10 mouse cellular contexts compared by ENCODE assay signal in genomic region chr2:157873223-157873622, GRCm38 (mm10). TPM values are rescaled to one million over a fixed set of nuclear protein-coding genes. Genes with fewer than 3 reads are reported as not detected.
DNase-seq lines count a peak whose midpoint lies in the region; ATAC-seq and TF ChIP-seq lines count a peak whose summit lies in the region.
"Had no signal": no experiment of that assay in that cellular context is flagged by ENCODE, and none has a peak within 500 bp of the region (broad histone marks: within the 10 kb centered on the region; RNA-seq: fewer than 3 reads in every experiment).

No protein-coding gene starts in this region.

- ATAC-seq in forebrain, embryonic 13.5 days, result peak; percentile 34; the same call in 1 of the 2 replicates
- ATAC-seq in granulocyte monocyte progenitor cell, adult 5-6 weeks (replicated peaks; ENCODE audit: poor library complexity, severe bottlenecking), result no peak
- ATAC-seq in liver, postnatal 0 days, result no peak

- TF ChIP-seq EP300 in liver, postnatal 0 days (IDR thresholded peaks at IDR 0.05; ENCODE audit: low read depth), result no peak

- no peak overlapping the region for H3K27ac ChIP-seq in forebrain, embryonic 13.5 days
- H3K27ac ChIP-seq in forebrain, embryonic 10.5 days, result no peak overlapping the region
- H3K27ac ChIP-seq in liver, postnatal 0 days (ENCODE audit: low read depth), result no peak overlapping the region
- H3K27ac ChIP-seq: liver, embryonic 15.5 days had no signal

- intact Hi-C loops in left cerebral cortex, postnatal 14 days (cut with DNase I), result no loop called here

- H3K4me1 ChIP-seq in forebrain, embryonic 13.5 days, result peaks cover 31% of the 10 kb centered on the region; the same call in 1 of the 2 replicates
- peaks cover 7% of the 10 kb centered on the region; the same call in 1 of the 2 replicates for H3K4me1 ChIP-seq in forebrain, embryonic 10.5 days
- no peaks in the 10 kb centered on the region for H3K4me1 ChIP-seq in liver, postnatal 0 days (ENCODE audit: insufficient read depth)
- H3K4me1 ChIP-seq: liver, embryonic 15.5 days had no signal

- TF ChIP-seq CTCF in liver, postnatal 0 days (IDR thresholded peaks at IDR 0.05; ENCODE audit: low read depth), result no peak

- peaks cover 35% of the 10 kb centered on the region for H3K36me3 ChIP-seq in forebrain, embryonic 13.5 days (ENCODE audit: poor library complexity, severe bottlenecking)
- H3K36me3 ChIP-seq in forebrain, embryonic 10.5 days (replicated peaks), result peaks cover 27% of the 10 kb centered on the region
- H3K36me3 ChIP-seq in liver, postnatal 0 days (replicated peaks; ENCODE audit: insufficient read depth, low read length), result peaks cover 4% of the 10 kb centered on the region; the same call in 1 of the 2 replicates
- H3K36me3 ChIP-seq: liver, embryonic 15.5 days had no signal

- 76% methylated on average over 6 of the region's 6 CpGs for WGBS in forebrain, embryonic 13.5 days
- 84% methylated on average over 6 of the region's 6 CpGs for WGBS in forebrain, embryonic 10.5 days
- WGBS in liver, postnatal 0 days (ENCODE audit: insufficient replicate concordance), result 75% methylated on average over 6 of the region's 6 CpGs

- H3K4me2 ChIP-seq in forebrain, embryonic 13.5 days, result no peak overlapping the region
- no peak overlapping the region for H3K4me2 ChIP-seq in liver, postnatal 0 days (ENCODE audit: low read depth, low read length)
- H3K4me2 ChIP-seq: liver, embryonic 15.5 days had no signal

- H3K27me3 ChIP-seq in forebrain, embryonic 13.5 days, result no peaks in the 10 kb centered on the region
- H3K27me3 ChIP-seq in forebrain, embryonic 10.5 days (ENCODE audit: poor library complexity, severe bottlenecking), result no peaks in the 10 kb centered on the region
- H3K27me3 ChIP-seq in liver, postnatal 0 days (ENCODE audit: insufficient read depth, low read length), result no peaks in the 10 kb centered on the region
- H3K27me3 ChIP-seq: liver, embryonic 15.5 days had no signal

- no peak overlapping the region for H3K4me3 ChIP-seq in forebrain, embryonic 13.5 days
- H3K4me3 ChIP-seq in forebrain, embryonic 10.5 days, result no peak overlapping the region
- no peak overlapping the region for H3K4me3 ChIP-seq in liver, postnatal 0 days (ENCODE audit: low read depth, low read length)
- H3K4me3 ChIP-seq: liver, embryonic 15.5 days had no signal

- H3K9ac ChIP-seq in forebrain, embryonic 13.5 days, result no peak overlapping the region
- no peak overlapping the region for H3K9ac ChIP-seq in liver, postnatal 0 days (replicated peaks)

- no peak for DNase-seq in forebrain, embryonic 10.5 days (ENCODE audit: extremely low spot score, low spot score)
- DNase-seq in ovary, adult 18-20 months (ENCODE audit: low spot score), result peak; percentile 93
- DNase-seq in ovary, postnatal 10 days (ENCODE audit: low spot score), result no peak
- peak; percentile 61 for DNase-seq in gastrocnemius, postnatal 10 days
- DNase-seq in left cerebral cortex, postnatal 14 days (ENCODE audit: low spot score in 2 of 2), result peak; percentile 40 to 69
- no peak for DNase-seq in liver, postnatal 0 days

- H3K9me3 ChIP-seq in forebrain, embryonic 13.5 days (replicated peaks), result no peaks in the 10 kb centered on the region
- no peaks in the 10 kb centered on the region for H3K9me3 ChIP-seq in forebrain, embryonic 10.5 days
- H3K9me3 ChIP-seq in liver, postnatal 0 days (ENCODE audit: low read length), result no peaks in the 10 kb centered on the region
- H3K9me3 ChIP-seq: liver, embryonic 15.5 days had no signal

RNA-seq across cellular contexts. Expression of gene Vstm2l, which starts 41.2 kb away (rescaled TPM):
- polyA plus RNA-seq in forebrain, embryonic 13.5 days (2015; fragmentation: Nextera tagmentation; extraction: Ambion mirVana), result 1.9 and 2.7 TPM in 2 replicates
- 0.10 and 0.11 TPM in 2 replicates for polyA plus RNA-seq in forebrain, embryonic 10.5 days (2016; fragmentation: Nextera tagmentation; extraction: Ambion mirVana)
- total RNA-seq in gastrocnemius, postnatal 10 days (2021), result under 1 TPM; 0.40 to 0.45 TPM
- total RNA-seq in left cerebral cortex, postnatal 14 days (2021), result 100 to 1,000 TPM; 259 to 272 TPM
- not detected in 2 replicates for total RNA-seq in granulocyte monocyte progenitor cell, adult 5-6 weeks (2014; fragmentation: Nextera tagmentation)
- not detected in 2 replicates for total RNA-seq in granulocyte monocyte progenitor cell, adult 5-6 weeks (2017)
- not detected in 2 replicates for polyA plus RNA-seq in liver, postnatal 0 days (2015; fragmentation: Nextera tagmentation; extraction: Ambion mirVana)
- polyA plus RNA-seq: gonadal fat pad, adult 2 months; liver, embryonic 15.5 days had no signal

Comparison
In these comparisons a context has a peak if more than half of its experiments do, and no peak if none do; other contexts are left out.
1. DNase-seq: peak in ovary, adult 18-20 months (single experiment), gastrocnemius, postnatal 10 days (single experiment) and left cerebral cortex, postnatal 14 days (2 of 2); none in forebrain, embryonic 10.5 days (single experiment), ovary, postnatal 10 days (single experiment) and liver, postnatal 0 days (single experiment).
2. RNA of gene Vstm2l, which starts 41.2 kb away (total RNA-seq): 259 to 272 TPM in left cerebral cortex, postnatal 14 days; 0.40 to 0.45 TPM in gastrocnemius, postnatal 10 days and not detected in granulocyte monocyte progenitor cell, adult 5-6 weeks; every median in the first group is over 100 times any median in the second.